Mouse (Mus musculus) spleen, adult 2 months (tissue): Measurements from ENCODE around the gene Prtn3. TPM values are rescaled to one million over a fixed set of nuclear protein-coding genes. Genes with fewer than 3 reads are reported as not detected.

Experiments used
- DNase-seq, 2 experiments: peaks; one replicate each; pipeline versions ENCODE4 v3.0.0 to v3.0.0-alpha.2; 2012 to 2021; ENCODE audit warnings: low spot score in 2 of 2, low read depth in 1 of 2
- H3K27ac ChIP-seq: fragments of 200-500 bp; 2 replicates; pipeline ENCODE4 v1.5.1; 2012; ENCODE audit warnings: low read length, inconsistent platforms; ENCODE audit not compliant: insufficient read depth
- H3K27me3 ChIP-seq: fragments of 200-500 bp; 2 replicates; pipeline ENCODE4 v1.6.1; 2012; ENCODE audit warnings: mild to moderate bottlenecking, moderate library complexity, low read length, inconsistent platforms; ENCODE audit not compliant: control insufficient read depth, insufficient read depth
- H3K36me3 ChIP-seq: fragments of 200-500 bp; 2 replicates; pipeline ENCODE4 v1.6.1; 2012; ENCODE audit warnings: mild to moderate bottlenecking, low read length, inconsistent platforms; ENCODE audit not compliant: control insufficient read depth, insufficient read depth
- H3K4me1 ChIP-seq: fragments of 200-500 bp; 2 replicates; pipeline ENCODE4 v1.6.1; 2011; ENCODE audit warnings: inconsistent platforms; ENCODE audit not compliant: control insufficient read depth, insufficient read depth, insufficient read length
- H3K4me3 ChIP-seq: fragments of 200-500 bp; 2 replicates; pipeline ENCODE4 v1.5.1; 2011; ENCODE audit warnings: mild to moderate bottlenecking, inconsistent platforms; ENCODE audit not compliant: insufficient read depth, insufficient read length; ENCODE audit errors: extremely low read depth
- CTCF ChIP-seq: fragments of 200-500 bp; IDR thresholded peaks from 2 replicates; pipeline ENCODE4 v1.5.1; 2011; ENCODE audit warnings: mild to moderate bottlenecking, inconsistent platforms; ENCODE audit not compliant: insufficient read depth, insufficient read length, insufficient replicate concordance; ENCODE audit errors: extremely low read depth
- POLR2A ChIP-seq: fragments of 200-500 bp; IDR thresholded peaks from 2 replicates; pipeline ENCODE4 v1.6.1; 2011; ENCODE audit warnings: low read depth, low read length, inconsistent platforms
- WGBS: fragments of 180-500 bp; shearing (Covaris S2); methylation state at CpG from one replicate; pipeline ENCODE4 v1.1.7; 2018; 5-methylcytosine and 5-hydroxymethylcytosine counted together
- polyA plus RNA-seq: library from polyadenylated mRNA; depleted of rRNA; stranded (reverse); fragments of >200 nt; gene quantifications from 2 replicates; pipeline ENCODE4 v1.2.3, GENCODE M21; 2012

Gene Prtn3
- polyA plus RNA-seq, 1 experiment: 25.6 TPM

DNA sequence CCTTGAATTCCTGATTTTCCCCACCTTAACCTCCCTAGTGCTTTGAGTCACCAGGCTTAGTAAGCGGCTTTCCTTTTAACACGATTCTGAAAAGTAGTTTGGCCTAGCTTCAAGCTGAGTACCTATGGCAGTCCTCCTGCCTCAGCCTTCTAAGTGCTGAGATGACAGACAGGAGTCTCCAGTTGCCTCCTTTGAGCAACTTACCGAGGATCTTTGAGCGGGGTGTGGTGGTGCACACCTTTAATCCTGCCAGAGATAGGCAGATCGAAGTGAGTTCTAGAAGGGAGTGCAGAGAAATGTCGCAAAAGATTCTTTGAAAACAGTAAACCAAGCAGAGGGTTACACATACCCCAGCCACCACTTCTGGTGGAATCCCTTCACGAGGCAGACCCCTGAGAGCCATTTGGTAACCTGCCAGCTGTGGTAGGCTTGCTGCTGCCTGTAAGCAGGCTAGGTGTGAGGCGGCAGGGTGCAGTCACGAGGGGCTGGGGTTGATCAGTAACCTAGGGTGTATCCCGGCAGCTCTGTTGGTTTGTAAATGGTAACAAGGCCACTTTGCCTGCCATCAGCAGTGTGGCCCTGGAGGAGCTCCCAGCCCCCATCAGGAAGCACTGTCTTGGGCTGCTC, 18.6 kb upstream of the Prtn3 start:
- no peak for DNase-seq
- no peak for TF ChIP-seq POLR2A
- no peak for TF ChIP-seq CTCF
- peaks cover 26% of the 10 kb centered on the region for H3K36me3 ChIP-seq
- peaks cover 39% of the 10 kb centered on the region for H3K4me1 ChIP-seq
- WGBS: under 1% methylated on average over 10 of the region's 10 CpGs
- peak overlapping the region; percentile 99 for H3K27ac ChIP-seq
- H3K27me3 ChIP-seq: no peaks in the 10 kb centered on the region
- H3K4me3 ChIP-seq: peak overlapping the region; percentile 94

DNA sequence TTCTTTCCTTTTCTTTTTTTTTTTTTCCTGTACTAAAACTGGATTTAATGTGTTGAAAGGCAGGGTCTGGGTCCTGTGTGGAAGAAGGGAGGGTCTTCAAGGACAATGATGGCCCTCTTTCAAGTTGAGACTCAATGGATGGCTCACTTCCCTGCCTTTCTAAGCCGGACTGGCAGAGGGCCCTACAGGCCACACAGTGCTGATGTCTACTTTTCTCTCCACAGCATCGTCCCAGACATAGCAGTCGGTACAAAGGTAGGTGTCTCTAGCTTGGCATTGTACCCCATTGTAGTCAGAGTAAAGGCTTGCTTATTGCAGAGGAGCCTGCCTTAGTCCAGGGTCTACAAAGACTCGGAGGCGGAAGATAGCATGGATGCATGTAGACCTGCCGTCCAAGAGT, 18.0 kb upstream of the Prtn3 start:
- TF ChIP-seq CTCF (no peak), POLR2A (no peak)
- peak overlapping the region; percentile 34; the same call in 1 of the 2 replicates for H3K27ac ChIP-seq
- H3K4me3 ChIP-seq: peak overlapping the region; percentile 34
- no peak for DNase-seq
- H3K36me3 ChIP-seq: peaks cover 32% of the 10 kb centered on the region
- 19% methylated on average over 6 of the region's 6 CpGs for WGBS
- H3K4me1 ChIP-seq: peaks cover 39% of the 10 kb centered on the region
- H3K27me3 ChIP-seq: no peaks in the 10 kb centered on the region

DNA sequence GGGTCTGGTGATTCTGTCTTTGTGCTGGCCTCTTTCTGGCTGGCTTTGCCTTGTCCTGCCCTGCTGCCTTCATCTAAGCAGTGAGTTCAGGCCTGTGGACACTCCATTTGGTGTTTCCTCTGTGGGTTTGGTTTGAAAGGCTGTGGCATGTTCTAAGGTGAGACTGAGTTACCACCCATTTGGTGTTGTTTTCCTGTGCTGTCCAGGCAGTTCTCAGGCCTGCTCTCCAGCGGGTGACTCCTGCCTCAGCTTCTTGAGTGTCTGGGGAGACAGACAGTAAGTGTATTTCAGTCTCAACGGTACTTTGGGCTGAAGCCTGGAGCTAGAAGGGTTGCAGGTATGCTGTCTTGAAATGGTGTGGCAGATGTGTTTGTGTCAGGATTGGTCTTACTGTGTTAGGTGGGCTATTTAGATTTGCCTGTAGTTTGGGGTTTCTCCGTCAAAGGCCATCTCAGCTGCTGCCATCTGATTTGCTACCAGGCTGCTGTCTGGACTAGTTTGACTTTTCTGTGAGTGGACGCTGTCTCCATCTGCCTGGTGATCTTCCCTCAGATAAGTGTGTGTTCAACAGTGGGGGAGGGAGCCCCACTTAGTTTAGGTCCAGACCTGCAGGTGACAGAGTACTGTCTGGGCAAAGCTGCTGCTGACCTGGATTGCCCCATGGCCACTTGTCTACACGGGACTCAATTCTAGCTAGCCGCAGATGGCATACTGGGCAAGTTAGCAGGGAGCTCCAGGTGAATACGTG, 17.4 kb upstream of the Prtn3 start:
- no peak for DNase-seq
- Histone ChIP-seq H3K27me3 (no peaks in the 10 kb centered on the region), H3K27ac (peak overlapping the region; percentile 34; the same call in 1 of the 2 replicates), H3K4me1 (peaks cover 34% of the 10 kb centered on the region), H3K4me3 (peak overlapping the region; percentile 34), H3K36me3 (peaks cover 36% of the 10 kb centered on the region)
- 12% methylated on average over 7 of the region's 7 CpGs for WGBS
- no peak for TF ChIP-seq CTCF
- TF ChIP-seq POLR2A: no peak

DNA sequence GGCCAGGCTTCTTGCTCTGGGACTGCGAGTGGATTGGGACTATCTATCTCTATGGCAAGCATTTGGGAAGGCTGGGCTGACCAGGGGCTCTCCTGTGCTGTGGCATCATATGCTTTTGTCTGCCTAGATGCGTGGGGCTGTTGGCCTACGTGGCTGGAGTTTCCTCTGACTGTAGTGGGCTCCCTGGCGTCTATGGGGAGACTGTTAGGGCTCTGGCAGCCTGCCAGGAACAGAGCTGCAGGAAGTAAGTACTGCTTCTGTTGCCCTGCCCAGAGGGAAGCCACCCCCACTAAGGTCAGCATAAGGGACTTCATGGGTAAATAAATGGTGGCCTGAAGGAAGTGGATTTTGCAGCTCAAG, 16.8 kb upstream of the Prtn3 start:
- DNase-seq: peak; percentile 41 to 70
- H3K4me3 ChIP-seq: no peak overlapping the region; the same call in 1 of the 2 replicates
- 4% methylated on average over 4 of the region's 4 CpGs for WGBS
- no peaks in the 10 kb centered on the region for H3K27me3 ChIP-seq
- TF ChIP-seq CTCF (no peak), POLR2A (no peak)
- peaks cover 28% of the 10 kb centered on the region for H3K4me1 ChIP-seq
- peaks cover 41% of the 10 kb centered on the region for H3K36me3 ChIP-seq
- peak overlapping the region; percentile 34; the same call in 1 of the 2 replicates for H3K27ac ChIP-seq

DNA sequence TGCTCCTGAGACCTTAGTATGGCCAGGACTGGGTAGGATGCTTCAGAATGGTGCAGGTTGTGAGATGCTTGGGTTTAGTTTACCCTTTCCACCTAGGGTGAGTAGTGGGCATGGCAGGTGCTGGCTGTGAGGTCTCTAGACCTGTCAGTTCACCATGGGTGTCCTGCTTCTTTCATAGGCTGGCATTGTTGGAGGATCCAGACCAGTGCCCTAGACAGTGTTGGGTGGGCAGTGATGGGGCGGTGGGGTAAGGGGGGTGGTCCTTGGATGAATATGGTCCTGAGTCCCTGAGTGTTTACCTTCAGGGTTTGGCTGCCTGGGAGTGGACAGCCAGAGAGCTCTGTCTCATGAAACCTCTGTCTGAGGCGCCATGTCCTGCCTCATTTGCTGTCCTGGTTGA, 16.4 kb upstream of the Prtn3 start:
- H3K4me1 ChIP-seq: peaks cover 24% of the 10 kb centered on the region
- WGBS: 80% methylated on average over 2 of the region's 2 CpGs

DNA sequence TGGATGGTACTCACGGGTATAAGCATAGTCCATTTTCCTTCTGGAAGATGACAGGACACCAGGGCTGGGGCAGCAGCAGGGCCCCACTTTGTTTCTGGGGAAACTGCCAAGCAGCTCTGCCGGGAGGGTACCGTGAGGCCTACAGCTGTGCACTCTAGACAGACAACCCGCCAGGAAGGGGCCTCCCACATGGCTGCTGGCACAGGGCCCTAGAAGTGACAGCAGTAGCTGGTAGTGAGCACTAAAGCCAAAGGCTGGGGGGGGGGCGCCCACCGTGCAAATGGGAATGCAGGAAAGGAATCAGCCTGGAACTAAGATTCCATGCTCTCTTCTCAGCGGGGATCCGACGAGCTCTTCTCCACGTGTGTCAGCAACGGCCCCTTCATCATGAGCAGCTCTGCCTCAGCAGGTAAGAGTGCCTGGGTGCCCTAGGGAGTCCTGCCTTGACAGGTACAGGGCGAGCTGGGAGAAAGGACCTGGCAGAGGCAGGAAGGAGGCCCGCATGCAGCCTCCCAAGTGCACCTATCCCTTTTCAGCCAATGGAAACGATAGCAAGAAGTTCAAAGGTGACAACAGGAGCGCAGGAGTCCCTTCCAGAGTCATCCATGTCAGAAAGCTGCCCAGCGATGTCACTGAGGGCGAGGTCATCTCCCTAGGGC, 15.7 kb upstream of the Prtn3 start:
- DNase-seq: no peak
- no peak overlapping the region for H3K4me3 ChIP-seq
- H3K27ac ChIP-seq: no peak overlapping the region
- 63% methylated on average over 17 of the region's 17 CpGs for WGBS
- no peak for TF ChIP-seq CTCF
- TF ChIP-seq POLR2A: no peak
- H3K27me3 ChIP-seq: no peaks in the 10 kb centered on the region
- peaks cover 21% of the 10 kb centered on the region for H3K4me1 ChIP-seq
- H3K36me3 ChIP-seq: peaks cover 51% of the 10 kb centered on the region

More for the DNA sequence above, 16.4 kb upstream of the Prtn3 start:
- H3K27me3 ChIP-seq: no peaks in the 10 kb centered on the region
- no peak for DNase-seq
- H3K4me3 ChIP-seq: no peak overlapping the region
- H3K27ac ChIP-seq: no peak overlapping the region
- peaks cover 46% of the 10 kb centered on the region for H3K36me3 ChIP-seq
- no peak for TF ChIP-seq CTCF
- TF ChIP-seq POLR2A: no peak

DNA sequence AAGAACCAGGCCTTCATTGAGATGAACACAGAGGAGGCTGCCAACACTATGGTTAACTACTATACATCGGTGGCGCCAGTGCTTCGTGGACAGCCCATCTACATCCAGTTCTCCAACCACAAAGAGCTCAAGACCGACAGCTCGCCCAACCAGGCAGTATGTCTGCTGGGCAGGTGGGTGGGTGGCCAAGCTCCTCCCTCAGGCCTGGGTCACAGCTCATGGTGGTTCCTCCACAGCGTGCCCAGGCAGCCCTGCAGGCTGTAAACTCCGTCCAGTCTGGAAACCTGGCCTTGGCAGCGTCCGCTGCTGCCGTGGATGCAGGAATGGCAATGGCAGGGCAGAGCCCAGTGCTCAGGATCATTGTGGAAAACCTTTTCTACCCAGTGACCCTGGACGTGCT, 15.2 kb upstream of the Prtn3 start:
- no peak for TF ChIP-seq CTCF
- no peak for TF ChIP-seq POLR2A
- 81% methylated on average over 11 of the region's 11 CpGs for WGBS
- Histone ChIP-seq H3K27ac (no peak overlapping the region), H3K36me3 (peaks cover 51% of the 10 kb centered on the region), H3K4me3 (no peak overlapping the region), H3K27me3 (no peaks in the 10 kb centered on the region), H3K4me1 (peaks cover 21% of the 10 kb centered on the region)
- no peak for DNase-seq
